Mouse (Mus musculus): ENCODE data around the gene Pbx1.

GRCm38 (mm10) chr1:168344262-168344661, 87.8 kb downstream of the Pbx1 start:
- TF ChIP-seq POLR2A (IDR thresholded peaks at IDR 0.05; ENCODE audit: extremely low read depth, insufficient read depth, low read length) (no peak), CTCF (IDR thresholded peaks at IDR 0.05; ENCODE audit: low read depth, low read length) (no peak)
